Mouse (Mus musculus): ENCODE measurements around the gene Adam23. TPM values are rescaled to one million over a fixed set of nuclear protein-coding genes. Genes with fewer than 3 reads are reported as not detected.

The Adam23 gene
- 16.9 and 17.9 TPM in 2 replicates for polyA plus RNA-seq (2012; rRNA removed; ENCODE audit: low replicate concordance)

DNA sequence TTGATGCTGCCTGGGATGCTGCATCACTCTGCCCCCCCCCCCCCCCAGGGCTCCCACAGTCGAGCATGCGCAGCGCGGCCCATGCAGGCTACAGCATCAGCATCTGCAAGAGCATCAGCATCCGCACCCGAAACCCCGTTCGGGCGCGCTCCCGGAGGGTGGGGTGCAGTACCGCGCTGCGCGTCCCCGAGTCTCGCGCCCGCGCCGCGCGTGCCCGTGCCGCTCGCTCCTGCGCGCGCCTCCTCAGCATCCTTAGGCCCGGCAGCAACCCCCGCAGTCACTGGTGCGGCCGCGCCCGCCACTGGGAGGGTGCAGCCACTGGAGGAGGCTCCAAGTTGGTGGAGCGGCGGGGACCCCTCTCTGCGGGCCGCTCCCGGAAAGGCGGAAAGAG, at the start of gene Adam23:
Adam23 (plus strand) TSS at position 236 of the 391 bp plus-strand sequence.

DNA sequence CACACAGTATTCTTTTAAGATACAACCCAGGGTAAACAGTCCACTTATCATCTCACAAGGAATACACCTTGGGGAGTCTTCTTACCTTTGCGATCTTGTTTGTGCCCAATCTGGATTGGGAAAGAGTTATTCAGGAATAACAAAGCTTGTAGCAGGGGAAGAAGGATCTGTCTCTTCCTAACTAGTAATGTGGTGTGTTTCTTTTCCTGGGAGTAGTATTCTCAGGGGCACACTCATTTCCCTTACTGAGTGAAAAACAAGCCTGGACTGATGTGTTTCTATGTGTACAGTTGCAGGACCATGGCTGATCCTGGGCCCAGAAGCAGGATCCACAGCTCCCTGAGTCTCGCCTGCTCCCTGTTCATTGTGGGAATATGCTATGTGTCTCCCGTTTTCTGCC, 170.0 kb downstream of the Adam23 start, which contains the start of gene Gm39653:
Gm39653 (plus strand) TSS at position 301 of the 400 bp plus-strand sequence.

Other genes starting within 250 kb of the Adam23 start
- gene Gpr1, start 231.3 kb upstream of the Adam23 start, polyA plus RNA-seq (2012; rRNA removed; ENCODE audit: low replicate concordance), result 2.1 and 6.5 TPM in 2 replicates
- 0.14 TPM in 1 of 2 replicates, not detected in the other for gene Zdbf2, start 172.6 kb upstream of the Adam23 start, polyA plus RNA-seq (2012; rRNA removed; ENCODE audit: low replicate concordance)
- gene Gm39653, start 170.1 kb downstream of the Adam23 start, polyA plus RNA-seq (2012; rRNA removed; ENCODE audit: low replicate concordance), result not detected in 2 replicates
- not detected in 2 replicates for gene Dytn, start 241.0 kb downstream of the Adam23 start, polyA plus RNA-seq (2012; rRNA removed; ENCODE audit: low replicate concordance)

Measured in mammary gland, adult 2 months (tissue).